Mouse (Mus musculus) adrenal gland, adult 10 weeks (tissue): ENCODE results near the gene Rab3gap1. TPM values are rescaled to one million over a fixed set of nuclear protein-coding genes. Genes with fewer than 3 reads are reported as not detected.

Source experiments
- polyA plus RNA-seq: library from polyadenylated mRNA; stranded (reverse); fragments of 350-450 nt; fragmentation: Illumina TruSeq; extraction: RNeasy Lipid Tissue Mini Kit (QIAGEN cat#74804); gene quantifications from one replicate; pipeline ENCODE4 v1.2.3, GENCODE M21; 2014; ENCODE audit warnings: low read depth, low replicate concordance

Gene Rab3gap1
- 85.4 TPM for polyA plus RNA-seq

DNA sequence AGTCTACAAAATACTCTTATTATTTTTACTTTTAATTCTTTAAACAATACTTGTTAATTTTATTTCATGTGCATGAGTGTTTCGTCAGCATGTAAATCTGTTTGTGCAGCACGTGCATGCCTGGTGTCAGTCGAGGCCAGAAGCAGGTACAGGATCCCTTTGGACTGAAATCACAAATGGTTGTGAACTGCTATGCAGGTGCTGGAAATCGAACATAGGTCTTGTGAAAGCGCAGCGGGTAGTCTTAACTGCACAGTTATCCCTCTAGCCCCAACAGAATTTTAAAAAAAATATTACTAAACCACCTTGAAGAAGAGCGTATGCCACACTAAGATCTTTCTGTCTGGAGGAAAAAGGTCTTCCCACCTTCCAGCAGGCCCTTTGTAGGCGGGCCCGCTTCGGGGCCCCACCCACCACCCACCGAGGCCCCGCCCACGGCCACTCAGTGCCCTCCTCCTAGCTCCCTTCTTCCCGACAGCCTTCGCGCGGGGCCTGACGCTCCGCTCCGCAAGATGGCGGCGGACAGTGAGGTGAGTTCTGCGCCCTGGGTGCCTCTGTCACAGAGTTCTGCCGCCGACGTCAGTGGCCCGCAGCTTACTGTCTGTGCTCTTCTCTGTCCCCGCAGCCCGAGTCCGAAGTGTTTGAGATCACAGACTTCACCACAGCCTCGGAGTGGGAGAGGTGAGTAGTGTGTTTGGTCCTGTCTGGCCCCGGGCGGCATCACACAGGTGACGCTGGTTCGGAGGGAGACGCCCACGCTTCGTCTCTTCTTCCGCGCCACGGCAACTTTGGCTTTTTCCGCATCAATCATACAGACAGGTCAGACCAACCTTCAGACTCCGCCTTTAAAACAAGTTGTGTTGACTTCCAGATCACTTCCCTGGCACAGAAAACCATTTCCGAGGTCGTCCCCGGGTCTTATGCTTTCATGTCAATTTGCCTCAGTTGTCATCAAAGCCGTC, at the start of gene Rab3gap1:
TSS of gene Rab3gap1 (plus strand) at position 474 of the 962 bp plus-strand sequence.

DNA sequence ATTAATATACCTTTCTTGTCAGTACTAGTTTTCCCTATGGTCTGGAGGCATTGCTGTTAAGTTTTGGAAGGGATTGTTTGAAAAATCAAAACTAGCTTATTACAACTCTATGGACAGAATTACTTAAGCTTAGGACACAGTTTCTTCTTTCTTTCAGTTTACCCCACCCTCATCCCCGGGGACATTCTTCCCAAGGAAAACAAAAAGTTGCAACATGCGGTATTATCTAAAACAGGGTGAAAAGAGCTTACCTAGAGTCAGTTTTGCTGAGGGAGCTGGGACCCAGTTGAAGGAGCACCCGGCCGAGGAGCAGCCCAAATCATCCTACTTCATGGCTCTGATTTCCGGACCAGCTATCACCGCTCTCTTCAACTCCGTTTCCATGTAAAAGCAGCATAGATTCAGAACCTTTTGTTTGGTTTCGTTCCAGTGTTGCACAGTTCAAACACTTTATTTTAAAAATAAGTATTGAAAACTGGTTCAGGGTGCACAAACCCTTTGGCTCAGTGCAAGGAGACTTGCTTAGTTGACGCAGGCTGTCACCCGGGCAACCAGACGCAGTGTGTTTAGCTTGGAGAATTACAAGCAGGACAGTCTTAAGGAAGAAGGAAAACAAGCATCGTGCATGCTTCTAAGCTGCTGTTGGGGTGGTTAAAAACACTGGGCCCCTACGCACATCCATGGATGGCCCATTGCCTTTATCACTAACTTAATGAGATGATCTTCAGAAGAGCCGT, 13.9 kb upstream of the Rab3gap1 start, which contains the start of gene Map3k19:
TSS of gene Map3k19 (minus strand) at position 546 of the 737 bp plus-strand sequence.

Other genes with a start within 250 kb of the Rab3gap1 start
- not detected for gene Tmem163, start 189.2 kb upstream of the Rab3gap1 start, polyA plus RNA-seq
- not detected for gene Acmsd, start 139.4 kb upstream of the Rab3gap1 start, polyA plus RNA-seq
- 63.2 TPM for gene Ccnt2, start 94.6 kb upstream of the Rab3gap1 start, polyA plus RNA-seq
- gene Map3k19, start 13.7 kb upstream of the Rab3gap1 start, polyA plus RNA-seq, result not detected
- gene Zranb3, start 234.3 kb downstream of the Rab3gap1 start, polyA plus RNA-seq, result 4.1 TPM
- gene R3hdm1, start 234.5 kb downstream of the Rab3gap1 start, polyA plus RNA-seq, result 271 TPM